Mouse (Mus musculus) hindbrain, embryonic 11.5 days (tissue): ENCODE results near the gene Grid1. TPM values are rescaled to one million over a fixed set of nuclear protein-coding genes. Genes with fewer than 3 reads are reported as not detected.

Source experiments
- ATAC-seq: fragments of 200-750 bp; cut with Nextera tagmentation; 2 replicates; pipeline ENCODE4 v1.8.0; 2017; ENCODE audit warnings: mild to moderate bottlenecking, moderate TSS enrichment, moderate library complexity; ENCODE audit not compliant: low FRiP score
- DNase-seq: peaks from one replicate; pipeline ENCODE4 v3.0.0-alpha.2; 2015; ENCODE audit warnings: low spot score
- H3K27ac ChIP-seq: fragments of 300-500 bp; sonication (generic); 2 replicates; pipeline ENCODE4 v1.5.1; 2014; ENCODE audit warnings: mild to moderate bottlenecking, low read depth, low read length
- H3K27me3 ChIP-seq: fragments of 300-500 bp; sonication (generic); 2 replicates; pipeline ENCODE4 v1.6.1; 2014; ENCODE audit warnings: mild to moderate bottlenecking, low read length, moderate library complexity, mixed read lengths; ENCODE audit not compliant: control insufficient read depth, insufficient read depth
- H3K36me3 ChIP-seq: fragments of 300-500 bp; sonication (generic); 2 replicates; pipeline ENCODE4 v1.6.1; 2014; ENCODE audit warnings: mild to moderate bottlenecking, low read length, moderate library complexity, mixed read lengths; ENCODE audit not compliant: control insufficient read depth, insufficient read depth
- H3K4me1 ChIP-seq: fragments of 300-500 bp; sonication (generic); replicated peaks from 2 replicates; pipeline ENCODE4 v1.6.1; 2014; ENCODE audit warnings: low read length, mixed read lengths; ENCODE audit not compliant: control insufficient read depth, insufficient read depth
- H3K4me2 ChIP-seq: fragments of 300-500 bp; sonication (generic); replicated peaks from 2 replicates; pipeline ENCODE4 v1.6.1; 2014; ENCODE audit warnings: mild to moderate bottlenecking, low read depth, low read length
- H3K4me3 ChIP-seq: fragments of 300-500 bp; sonication (generic); 2 replicates; pipeline ENCODE4 v1.5.1; 2014; ENCODE audit warnings: low read depth, low read length
- H3K9ac ChIP-seq: fragments of 300-500 bp; sonication (generic); 2 replicates; pipeline ENCODE4 v1.6.1; 2014; ENCODE audit warnings: low read depth, low read length
- H3K9me3 ChIP-seq: fragments of 300-500 bp; sonication (generic); 2 replicates; pipeline ENCODE4 v1.6.1; 2016; ENCODE audit warnings: low read length; ENCODE audit not compliant: control insufficient read depth
- WGBS: fragments of 180-500 bp; shearing (Covaris S2); extraction: QIAGEN DNeasy Blood & Tissue Kit; methylation state at CpG from one replicate; pipeline ENCODE4 v1.1.7; 2014; 5-methylcytosine and 5-hydroxymethylcytosine counted together
- polyA plus RNA-seq: library from polyadenylated mRNA; unstranded; fragments of >200 nt; fragmentation: Nextera tagmentation; extraction: Ambion mirVana; gene quantifications from 2 replicates; pipeline ENCODE4 v1.2.1, GENCODE M21; 2014

Gene Grid1
- polyA plus RNA-seq, 1 experiment from 2014 or later, result 0.54 TPM

DNA sequence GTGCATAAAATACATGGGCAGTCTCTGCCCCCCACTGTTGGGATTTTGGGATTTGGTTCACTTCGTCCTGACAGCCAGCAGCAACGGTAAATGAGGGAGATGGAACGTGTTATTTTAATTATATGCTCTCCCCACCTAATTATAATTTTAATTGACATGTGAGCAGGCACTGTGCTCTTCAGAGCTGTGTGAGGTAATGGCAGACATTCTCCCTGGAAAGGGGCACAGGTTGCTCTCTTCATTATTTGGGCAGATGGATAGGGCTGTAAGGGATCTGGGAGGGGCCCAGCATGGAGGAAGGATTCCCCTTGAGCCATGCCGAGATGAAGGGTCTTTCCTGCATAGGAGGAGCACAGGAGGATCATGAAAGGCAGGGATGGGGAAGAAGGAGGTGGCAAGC, 26.9 kb downstream of the Grid1 start:
- Histone ChIP-seq H3K27ac (no peak overlapping the region), H3K4me1 (no peaks in the 10 kb centered on the region), H3K36me3 (no peaks in the 10 kb centered on the region), H3K27me3 (no peaks in the 10 kb centered on the region), H3K4me3 (no peak overlapping the region), H3K4me2 (no peak overlapping the region), H3K9ac (no peak overlapping the region), H3K9me3 (no peaks in the 10 kb centered on the region)
- ATAC-seq, result no peak
- 67% methylated on average over 4 of the region's 4 CpGs for WGBS
- no peak for DNase-seq

- Histone ChIP-seq H3K4me1 (no peaks in the 10 kb centered on the region), H3K4me2 (no peak overlapping the region), H3K9me3 (no peaks in the 10 kb centered on the region), H3K27me3 (no peaks in the 10 kb centered on the region), H3K27ac (no peak overlapping the region), H3K9ac (no peak overlapping the region), H3K36me3 (no peaks in the 10 kb centered on the region), H3K4me3 (no peak overlapping the region)
- WGBS, result 91% methylated on average over 5 of the region's 5 CpGs
- ATAC-seq (no peak), DNase-seq (no peak)
These were observed 27.7 kb downstream of the Grid1 start for GRCm38 (mm10) chr14:34847625-34848024.

GRCm38 (mm10) chr14:34860891-34861780, 41.2 kb downstream of the Grid1 start:
- H3K4me3 ChIP-seq, result no peak overlapping the region
- ATAC-seq, result no peak
- WGBS, result 84% methylated on average over 9 of the region's 9 CpGs

GRCm38 (mm10) chr14:34867266-34867665, 47.4 kb downstream of the Grid1 start:
- Histone ChIP-seq H3K36me3 (no peaks in the 10 kb centered on the region), H3K27me3 (no peaks in the 10 kb centered on the region), H3K4me3 (no peak overlapping the region), H3K27ac (no peak overlapping the region), H3K9me3 (no peaks in the 10 kb centered on the region), H3K4me2 (no peak overlapping the region), H3K4me1 (no peaks in the 10 kb centered on the region), H3K9ac (no peak overlapping the region)
- ATAC-seq (no peak), DNase-seq (peak; percentile 70)
- WGBS, result 21% methylated on average over 5 of the region's 5 CpGs

More at GRCm38 (mm10) chr14:34860891-34861780, 41.2 kb downstream of the Grid1 start:
- no peak for DNase-seq
- Histone ChIP-seq H3K4me1 (no peaks in the 10 kb centered on the region), H3K9ac (no peak overlapping the region), H3K36me3 (no peaks in the 10 kb centered on the region), H3K27me3 (no peaks in the 10 kb centered on the region), H3K27ac (no peak overlapping the region), H3K4me2 (no peak overlapping the region), H3K9me3 (no peaks in the 10 kb centered on the region)

DNA sequence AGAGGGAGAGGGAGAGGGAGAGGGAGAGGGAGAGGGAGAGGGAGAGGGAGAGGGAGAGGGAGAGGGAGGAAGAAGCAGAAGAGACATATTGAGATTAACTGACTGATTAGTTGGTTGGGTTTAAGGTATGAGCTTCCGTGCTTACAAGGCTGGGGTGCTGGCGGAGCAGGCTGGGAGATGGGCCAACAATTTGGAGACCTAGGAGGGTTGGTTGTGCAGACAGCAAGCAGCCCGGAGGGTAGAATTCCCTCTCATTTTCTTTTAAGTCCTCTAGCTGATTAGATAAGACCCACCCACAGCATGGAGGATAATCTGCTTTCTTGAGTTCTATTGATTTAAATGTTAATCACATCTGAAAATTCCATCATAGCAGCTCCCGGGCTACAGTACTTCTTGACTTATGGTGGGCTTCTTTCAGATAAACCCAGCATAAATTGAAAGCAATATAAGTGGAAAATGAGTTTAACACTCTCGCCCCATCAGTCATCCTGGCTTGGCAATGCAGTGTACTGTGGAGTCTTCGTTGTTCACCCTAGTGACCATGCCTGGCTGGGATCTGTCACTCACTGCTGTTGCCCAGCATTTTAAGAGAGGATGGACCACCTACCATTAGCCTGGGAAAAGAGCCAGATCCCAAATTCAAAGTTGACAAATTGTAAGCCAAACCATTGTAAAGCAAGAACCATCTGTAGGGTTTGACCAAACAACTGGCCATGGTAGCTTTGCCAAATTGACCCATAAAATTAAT, 48.8 kb downstream of the Grid1 start:
- WGBS, result 86% methylated on average over 6 of the region's 6 CpGs
- Histone ChIP-seq H3K36me3 (no peaks in the 10 kb centered on the region), H3K4me2 (no peak overlapping the region), H3K4me3 (no peak overlapping the region), H3K4me1 (no peaks in the 10 kb centered on the region), H3K9me3 (no peaks in the 10 kb centered on the region), H3K9ac (no peak overlapping the region), H3K27me3 (no peaks in the 10 kb centered on the region), H3K27ac (no peak overlapping the region)
- DNase-seq (no peak), ATAC-seq (no peak)

- peak; percentile 64 for ATAC-seq
- 0 out of 2 replicates have a peak, but pooled peaks cover 2% of the 10 kb centered on the region for H3K4me1 ChIP-seq
- H3K9me3 ChIP-seq, result no peaks in the 10 kb centered on the region
- no peaks in the 10 kb centered on the region for H3K36me3 ChIP-seq
- no peak overlapping the region for H3K27ac ChIP-seq
- no peak overlapping the region for H3K4me2 ChIP-seq
- 29% methylated on average over 6 of the region's 6 CpGs for WGBS
- H3K27me3 ChIP-seq, result peaks cover 2% of the 10 kb centered on the region; the same call in 1 of the 2 replicates
- no peak overlapping the region for H3K9ac ChIP-seq
- no peak for DNase-seq
- H3K4me3 ChIP-seq, result no peak overlapping the region
These were observed 60.1 kb downstream of the Grid1 start for GRCm38 (mm10) chr14:34879996-34880395.

DNA sequence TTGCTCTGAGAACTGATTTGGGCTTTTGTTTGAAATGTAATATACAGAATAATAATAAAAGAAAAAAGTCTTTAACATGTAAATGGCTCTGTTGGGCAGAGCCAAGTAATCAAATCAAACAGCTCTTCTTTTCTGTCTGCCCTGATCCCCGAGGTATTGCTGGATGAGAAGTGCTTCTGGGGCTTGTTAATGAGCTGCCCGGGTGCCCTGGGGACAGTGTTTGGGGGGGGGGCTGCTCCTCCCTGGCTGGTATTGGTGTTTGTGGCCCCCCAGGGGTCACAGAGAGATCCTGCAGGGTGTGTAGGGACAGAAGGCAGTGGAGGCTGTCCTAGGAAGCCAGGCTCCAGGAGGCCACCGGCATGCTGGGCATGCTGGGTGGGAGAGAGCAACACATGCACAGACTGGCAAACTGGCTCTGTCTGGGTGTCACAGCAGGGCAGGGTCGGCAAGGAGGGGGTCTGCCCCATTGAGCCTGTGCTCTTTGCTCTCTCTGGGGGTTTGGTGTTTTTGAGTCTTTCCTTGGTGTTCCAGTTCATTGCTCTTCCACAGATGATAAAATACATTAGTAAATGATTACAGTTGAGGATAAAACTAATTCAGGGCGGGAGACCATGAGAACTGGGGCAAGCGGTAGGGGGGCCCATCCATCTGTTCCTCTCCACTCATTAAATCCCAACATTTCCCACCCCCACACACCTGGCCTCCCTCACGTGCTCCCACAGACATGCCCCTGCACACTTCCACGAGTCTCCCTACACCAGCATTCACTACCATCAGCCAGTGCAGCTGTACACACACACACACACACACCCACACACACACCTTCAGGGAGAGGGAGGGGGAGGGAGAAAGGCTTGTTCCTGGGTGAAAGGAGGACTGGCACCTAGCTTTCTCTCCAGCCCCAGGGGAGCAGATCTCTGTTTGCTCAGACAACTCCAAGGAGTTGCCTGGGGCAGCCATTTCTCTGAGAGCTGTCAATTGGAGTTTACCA, 60.8 kb downstream of the Grid1 start:
- Histone ChIP-seq H3K4me3 (no peak overlapping the region), H3K27ac (no peak overlapping the region), H3K4me1 (0 out of 2 replicates have a peak, but pooled peaks cover 2% of the 10 kb centered on the region), H3K27me3 (peaks cover 2% of the 10 kb centered on the region; the same call in 1 of the 2 replicates), H3K9me3 (no peaks in the 10 kb centered on the region), H3K4me2 (no peak overlapping the region), H3K9ac (no peak overlapping the region), H3K36me3 (no peaks in the 10 kb centered on the region)
- no peak for DNase-seq
- ATAC-seq, result peak; percentile 64
- 20% methylated on average over 8 of the region's 8 CpGs for WGBS

DNA sequence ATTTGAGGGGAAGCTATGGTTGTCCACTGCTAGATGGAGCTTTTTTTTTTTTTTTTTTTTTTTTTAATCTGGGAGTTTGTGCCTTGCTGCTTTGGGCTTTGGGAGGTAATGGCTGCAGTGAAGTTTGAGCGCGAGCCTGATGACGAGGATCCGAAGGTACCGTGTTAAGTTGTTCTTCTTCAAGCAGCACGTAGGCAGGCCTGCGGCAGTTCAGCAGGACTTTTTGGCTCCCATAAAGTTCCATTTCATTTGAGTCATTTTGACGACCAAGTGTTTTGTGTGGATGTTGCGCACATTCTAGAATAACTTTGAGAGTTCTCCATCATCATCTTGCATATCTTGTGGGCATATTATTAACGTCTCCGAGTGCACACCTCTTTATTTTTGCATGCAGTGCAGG, 64.3 kb downstream of the Grid1 start:
- ATAC-seq (no peak), DNase-seq (no peak)
- H3K27ac ChIP-seq, result no peak overlapping the region
- H3K4me2 ChIP-seq, result no peak overlapping the region
- H3K4me3 ChIP-seq, result no peak overlapping the region
- H3K4me1 ChIP-seq, result 0 out of 2 replicates have a peak, but pooled peaks cover 2% of the 10 kb centered on the region
- H3K36me3 ChIP-seq, result no peaks in the 10 kb centered on the region
- 91% methylated on average over 11 of the region's 11 CpGs for WGBS
- H3K9ac ChIP-seq, result no peak overlapping the region
- peaks cover 2% of the 10 kb centered on the region; the same call in 1 of the 2 replicates for H3K27me3 ChIP-seq
- H3K9me3 ChIP-seq, result no peaks in the 10 kb centered on the region
